Mouse (Mus musculus) liver, embryonic 11.5 days (tissue): ENCODE data around the gene Sri. TPM values are rescaled to one million over a fixed set of nuclear protein-coding genes. Genes with fewer than 3 reads are reported as not detected.

Source experiments
- ATAC-seq: fragments of 200-750 bp; cut with Nextera tagmentation; replicated peaks from 2 replicates; pipeline ENCODE4 v1.8.0; 2017; ENCODE audit warnings: moderate number of reproducible peaks, mild to moderate bottlenecking, moderate TSS enrichment, moderate library complexity; ENCODE audit not compliant: low FRiP score
- DNase-seq: peaks from one replicate; pipeline ENCODE4 v3.0.0-alpha.2; 2017; ENCODE audit warnings: low spot score
- H3K27ac ChIP-seq: fragments of 300-500 bp; sonication (generic); 2 replicates; pipeline ENCODE4 v1.5.1; 2014; ENCODE audit warnings: mild to moderate bottlenecking, low read depth, low read length, control low read depth
- H3K27me3 ChIP-seq: fragments of 300-500 bp; sonication (generic); replicated peaks from 2 replicates; pipeline ENCODE4 v1.6.1; 2014; ENCODE audit warnings: low read length, mixed read lengths; ENCODE audit not compliant: control insufficient read depth, insufficient read depth
- H3K36me3 ChIP-seq: fragments of 300-500 bp; sonication (generic); 2 replicates; pipeline ENCODE4 v1.6.1; 2014; ENCODE audit warnings: mild to moderate bottlenecking, low read length, moderate library complexity, mixed read lengths; ENCODE audit not compliant: control insufficient read depth, insufficient read depth
- H3K4me1 ChIP-seq: fragments of 300-500 bp; sonication (generic); replicated peaks from 2 replicates; pipeline ENCODE4 v1.6.1; 2014; ENCODE audit warnings: low read length, mixed read lengths; ENCODE audit not compliant: control insufficient read depth, insufficient read depth
- H3K4me2 ChIP-seq: fragments of 300-500 bp; sonication (generic); 2 replicates; pipeline ENCODE4 v1.6.1; 2014; ENCODE audit warnings: mild to moderate bottlenecking, control low read depth, moderate library complexity
- H3K4me3 ChIP-seq: fragments of 300-500 bp; sonication (generic); 2 replicates; pipeline ENCODE4 v1.5.1; 2014; ENCODE audit warnings: low read depth, low read length, control low read depth
- H3K9ac ChIP-seq: fragments of 300-500 bp; sonication (generic); 2 replicates; pipeline ENCODE4 v1.6.1; 2014; ENCODE audit warnings: low read depth, low read length, control low read depth
- H3K9me3 ChIP-seq: fragments of 300-500 bp; sonication (generic); 2 replicates; pipeline ENCODE4 v1.6.1; 2016; ENCODE audit warnings: low read length, inconsistent platforms, mixed read lengths; ENCODE audit not compliant: control insufficient read depth
- WGBS: fragments of 180-500 bp; shearing (Covaris S2); extraction: QIAGEN DNeasy Blood & Tissue Kit; methylation state at CpG from one replicate; pipeline ENCODE4 v1.1.7; 2014; 5-methylcytosine and 5-hydroxymethylcytosine counted together
- polyA plus RNA-seq: library from polyadenylated mRNA; unstranded; fragments of >200 nt; fragmentation: Nextera tagmentation; extraction: Ambion mirVana; gene quantifications from 2 replicates; pipeline ENCODE4 v1.2.1, GENCODE M21; 2014

Sri gene
- polyA plus RNA-seq, 1 experiment from 2014 or later, result 242 TPM

GRCm38 (mm10) chr5:8056141-8057017 is 10.5 kb downstream of the Sri start:
- peak overlapping the region; percentile 90 for H3K4me3 ChIP-seq
- peaks cover 10% of the 10 kb centered on the region for H3K36me3 ChIP-seq
- peak overlapping the region; percentile 91 for H3K9ac ChIP-seq
- ATAC-seq (peak; percentile 97), DNase-seq (peak; percentile 84)
- peak overlapping the region; percentile 85 for H3K27ac ChIP-seq
- under 1% methylated on average over 47 of the region's 60 CpGs for WGBS
- peaks cover 5% of the 10 kb centered on the region; the same call in 1 of the 2 replicates for H3K4me1 ChIP-seq
- no peaks in the 10 kb centered on the region for H3K27me3 ChIP-seq
- no peaks in the 10 kb centered on the region for H3K9me3 ChIP-seq
- peak overlapping the region; percentile 78 for H3K4me2 ChIP-seq

DNA sequence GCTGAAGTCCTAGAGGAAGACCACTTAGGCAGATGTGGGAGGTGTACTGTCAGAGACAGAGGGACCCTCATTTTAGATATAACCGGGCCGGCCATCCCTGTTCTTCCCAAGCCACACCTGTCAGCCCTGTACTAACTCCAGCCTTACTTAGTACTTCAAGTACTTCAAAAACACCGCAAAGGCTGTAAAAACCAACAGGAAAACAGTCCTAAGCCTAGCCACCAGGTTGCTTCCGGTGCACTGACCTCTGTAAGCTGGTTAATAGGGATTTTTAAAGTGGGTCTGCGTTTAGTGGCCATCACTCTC is 11.1 kb downstream of the Sri start:
- 46% methylated on average over 5 of the region's 5 CpGs for WGBS
- peak; percentile 36 for DNase-seq
- H3K9me3 ChIP-seq, result no peaks in the 10 kb centered on the region

GRCm38 (mm10) chr5:8058056-8058455 is 12.2 kb downstream of the Sri start:
- DNase-seq, result no peak
- no peak for ATAC-seq
- no peak overlapping the region for H3K27ac ChIP-seq
- H3K27me3 ChIP-seq, result no peaks in the 10 kb centered on the region
- WGBS, result 86% methylated on average over 7 of the region's 7 CpGs
- H3K4me1 ChIP-seq, result peaks cover 5% of the 10 kb centered on the region; the same call in 1 of the 2 replicates
- H3K9ac ChIP-seq, result no peak overlapping the region
- H3K9me3 ChIP-seq, result no peaks in the 10 kb centered on the region
- H3K36me3 ChIP-seq, result peaks cover 10% of the 10 kb centered on the region
- H3K4me3 ChIP-seq, result peak overlapping the region; percentile 7; the same call in 1 of the 2 replicates
- H3K4me2 ChIP-seq, result peak overlapping the region; percentile 78

More for the DNA sequence above, 11.1 kb downstream of the Sri start:
- peak overlapping the region; percentile 85; the same call in 1 of the 2 replicates for H3K27ac ChIP-seq
- H3K27me3 ChIP-seq, result no peaks in the 10 kb centered on the region
- H3K4me1 ChIP-seq, result peaks cover 5% of the 10 kb centered on the region; the same call in 1 of the 2 replicates
- peak overlapping the region; percentile 90 for H3K4me3 ChIP-seq
- peaks cover 10% of the 10 kb centered on the region for H3K36me3 ChIP-seq
- H3K9ac ChIP-seq, result peak overlapping the region; percentile 91
- ATAC-seq, result peak; percentile 17
- peak overlapping the region; percentile 78 for H3K4me2 ChIP-seq

DNA sequence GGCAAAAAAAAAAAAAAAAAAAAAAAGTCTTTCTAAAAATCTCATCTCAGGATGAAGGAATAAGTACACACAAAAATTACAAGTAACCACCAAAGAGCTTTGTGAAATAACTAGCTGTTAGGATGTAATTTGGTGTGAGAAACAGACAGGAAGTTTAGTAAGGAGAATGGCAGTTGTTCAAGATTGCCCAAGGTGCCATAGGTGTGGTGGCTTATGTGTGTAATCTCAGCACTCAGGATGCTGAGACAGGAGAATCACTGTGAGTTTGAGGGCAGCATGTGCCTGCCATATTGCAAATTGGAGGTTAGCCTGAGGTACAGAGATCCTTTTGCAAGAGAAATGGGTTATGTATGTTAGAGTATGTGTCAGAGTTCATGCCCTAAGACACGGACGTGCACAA is 16.6 kb downstream of the Sri start:
- no peak overlapping the region for H3K9ac ChIP-seq
- H3K4me1 ChIP-seq, result peaks cover 1% of the 10 kb centered on the region; the same call in 1 of the 2 replicates
- H3K27ac ChIP-seq, result no peak overlapping the region
- WGBS, result 88% methylated on average over 2 of the region's 2 CpGs
- peaks cover 32% of the 10 kb centered on the region for H3K36me3 ChIP-seq
- H3K27me3 ChIP-seq, result no peaks in the 10 kb centered on the region
- H3K4me2 ChIP-seq, result no peak overlapping the region
- no peak for ATAC-seq
- H3K9me3 ChIP-seq, result no peaks in the 10 kb centered on the region
- no peak overlapping the region for H3K4me3 ChIP-seq
- DNase-seq, result no peak

GRCm38 (mm10) chr5:8063207-8063606 is 17.3 kb downstream of the Sri start:
- ATAC-seq, result peak; percentile 99
- no peak overlapping the region for H3K9ac ChIP-seq
- H3K27ac ChIP-seq, result no peak overlapping the region
- H3K27me3 ChIP-seq, result no peaks in the 10 kb centered on the region
- no peaks in the 10 kb centered on the region for H3K4me1 ChIP-seq
- DNase-seq, result no peak
- H3K4me3 ChIP-seq, result no peak overlapping the region
- peak overlapping the region; percentile 36 for H3K4me2 ChIP-seq
- peaks cover 30% of the 10 kb centered on the region for H3K36me3 ChIP-seq
- H3K9me3 ChIP-seq, result no peaks in the 10 kb centered on the region
- 39% methylated on average over 6 of the region's 6 CpGs for WGBS

DNA sequence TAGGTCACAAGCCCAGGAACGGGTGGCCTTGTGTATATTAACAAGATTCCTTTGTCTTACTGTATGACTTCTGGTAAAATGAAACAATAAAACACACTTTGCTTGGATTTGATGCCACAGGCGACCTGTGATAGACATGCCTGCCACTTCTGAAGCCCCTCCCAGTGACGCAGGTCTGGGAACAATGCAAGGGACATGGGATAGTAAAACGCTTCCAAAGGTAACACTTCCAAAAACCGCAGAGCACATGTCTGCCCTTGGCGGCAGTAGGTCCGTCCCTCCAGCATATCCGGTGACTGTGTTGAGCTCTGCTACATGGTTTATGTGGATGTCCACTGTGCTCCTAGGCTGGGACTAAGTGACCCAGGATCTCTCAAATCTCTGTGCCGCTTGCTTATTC is 27.5 kb downstream of the Sri start:
- ATAC-seq (no peak), DNase-seq (no peak)
- Histone ChIP-seq H3K9ac (no peak overlapping the region), H3K4me2 (no peak overlapping the region), H3K27ac (no peak overlapping the region), H3K9me3 (no peaks in the 10 kb centered on the region), H3K36me3 (peaks cover 3% of the 10 kb centered on the region; the same call in 1 of the 2 replicates), H3K4me3 (no peak overlapping the region), H3K27me3 (no peaks in the 10 kb centered on the region), H3K4me1 (no peaks in the 10 kb centered on the region)
- 88% methylated on average over 9 of the region's 9 CpGs for WGBS

GRCm38 (mm10) chr5:8073901-8074561 is 28.2 kb downstream of the Sri start:
- Histone ChIP-seq H3K4me2 (no peak overlapping the region), H3K4me1 (no peaks in the 10 kb centered on the region), H3K9me3 (no peaks in the 10 kb centered on the region), H3K27me3 (no peaks in the 10 kb centered on the region), H3K9ac (no peak overlapping the region), H3K27ac (no peak overlapping the region), H3K36me3 (peaks cover 3% of the 10 kb centered on the region; the same call in 1 of the 2 replicates), H3K4me3 (no peak overlapping the region)
- DNase-seq (no peak), ATAC-seq (no peak)
- 90% methylated on average over 9 of the region's 9 CpGs for WGBS

DNA sequence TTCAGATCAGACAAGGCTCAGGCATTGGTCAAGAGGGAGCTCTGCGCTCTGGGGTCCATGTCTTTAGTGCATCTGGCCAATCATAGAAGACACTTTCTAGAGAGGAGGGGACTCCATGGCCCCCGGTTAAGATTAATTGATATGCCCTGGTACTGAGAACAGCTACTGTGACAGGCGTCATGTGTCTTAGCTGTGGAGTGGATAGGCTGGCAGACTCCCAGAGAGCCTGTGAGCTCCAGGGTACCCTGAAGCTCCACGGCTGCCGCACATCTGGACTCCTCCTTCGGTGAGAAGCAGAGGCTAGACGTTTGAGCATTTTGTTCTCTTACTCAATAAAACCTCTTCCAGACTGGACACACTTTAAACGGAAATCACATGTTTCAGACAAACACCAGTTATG is 31.6 kb downstream of the Sri start:
- ATAC-seq, result no peak
- Histone ChIP-seq H3K4me1 (no peaks in the 10 kb centered on the region), H3K27me3 (no peaks in the 10 kb centered on the region), H3K27ac (no peak overlapping the region), H3K36me3 (peaks cover 3% of the 10 kb centered on the region; the same call in 1 of the 2 replicates), H3K9me3 (no peaks in the 10 kb centered on the region), H3K4me2 (no peak overlapping the region), H3K9ac (no peak overlapping the region), H3K4me3 (no peak overlapping the region)
- 83% methylated on average over 8 of the region's 8 CpGs for WGBS
- DNase-seq, result no peak
